Mouse (Mus musculus) fibroblast of lung, adult 2 months (primary cell): ENCODE results near the gene Heatr5a.

ENCODE experiments used
- DNase-seq: peaks from one replicate; pipeline ENCODE4 v3.0.0-alpha.2; 2011; ENCODE audit warnings: low read depth

The Heatr5a gene

DNA sequence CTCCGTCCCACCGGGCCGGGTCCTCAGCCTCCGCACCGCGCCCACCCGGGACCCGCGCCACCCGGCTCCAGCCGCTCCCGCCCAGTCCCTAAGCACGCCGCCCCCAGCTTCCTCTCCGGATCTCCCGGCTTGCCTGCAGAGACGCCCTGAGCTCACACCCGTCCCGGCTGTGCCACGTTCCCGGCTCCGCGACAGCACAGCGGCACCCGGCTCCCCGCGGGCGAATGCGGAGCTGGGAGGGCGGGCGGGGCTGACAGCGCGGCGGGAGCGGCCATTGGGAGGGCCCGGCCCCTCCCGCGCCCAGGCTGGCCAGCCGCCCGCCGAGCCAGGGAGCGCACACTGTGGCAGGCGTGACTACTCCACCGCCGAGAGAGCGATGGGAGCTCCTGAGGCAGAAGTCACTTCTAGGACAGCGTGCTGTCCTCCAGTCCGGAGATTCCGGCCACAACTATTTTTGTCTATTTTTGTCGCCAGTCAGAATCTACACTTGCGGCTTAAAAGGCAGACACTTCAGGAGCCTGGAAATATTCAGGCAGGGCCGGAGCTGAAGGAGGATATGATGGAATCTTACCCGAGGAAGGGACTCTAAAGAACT is at the start of gene Heatr5a:
Gene Heatr5a, minus strand, starts transcription at position 252 of the 595 bp plus-strand sequence.
- peak; percentile 54 for DNase-seq

DNA sequence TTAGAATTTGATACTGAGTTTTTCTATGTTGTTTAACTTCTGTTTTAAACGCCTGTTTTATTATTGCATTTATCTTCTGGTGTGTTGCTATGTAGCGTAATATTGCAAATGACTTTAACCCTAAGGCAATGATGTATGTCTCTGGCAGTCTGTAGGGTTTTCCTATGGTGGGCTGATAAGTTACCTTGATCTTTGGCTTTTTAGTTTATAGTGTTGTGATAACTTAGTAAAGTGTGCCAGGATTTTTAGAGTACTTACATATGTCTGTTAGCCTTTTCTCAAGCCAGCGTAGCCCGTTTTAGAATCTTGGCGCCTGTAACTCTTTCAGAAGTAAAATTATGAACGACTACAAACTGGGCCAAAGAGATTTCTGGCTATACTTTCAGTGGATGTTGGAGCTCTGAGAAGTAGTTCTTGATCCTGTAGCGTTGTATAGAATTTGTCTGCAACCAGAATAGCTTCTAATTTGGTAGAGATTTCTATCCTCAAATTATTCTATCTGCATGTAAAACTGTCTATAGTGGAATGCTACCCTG is 43.4 kb upstream of the Heatr5a start:
- DNase-seq, result no peak

GRCm38 (mm10) chr12:52014044-52014443 is 42.9 kb upstream of the Heatr5a start:
- no peak for DNase-seq

DNA sequence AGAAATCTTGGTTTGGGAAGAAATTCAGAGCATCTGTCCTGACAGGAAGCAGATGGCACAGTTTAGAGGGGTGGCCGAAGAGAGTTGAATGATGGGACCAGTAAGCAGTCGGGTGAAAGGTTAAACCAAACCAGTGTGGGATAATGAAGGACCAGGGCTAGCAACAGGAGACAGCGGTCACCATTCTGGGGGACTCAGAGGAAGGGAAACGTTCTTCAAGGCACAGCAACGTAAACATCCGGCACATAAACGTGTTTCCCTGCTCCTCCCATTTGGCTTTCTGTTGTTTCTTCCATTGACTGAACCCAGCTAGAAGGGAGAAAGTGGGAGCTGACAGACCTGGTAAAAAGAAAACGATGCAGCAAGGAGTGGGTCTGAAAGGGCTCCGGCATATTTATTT is 42.2 kb upstream of the Heatr5a start:
- no peak for DNase-seq

DNA sequence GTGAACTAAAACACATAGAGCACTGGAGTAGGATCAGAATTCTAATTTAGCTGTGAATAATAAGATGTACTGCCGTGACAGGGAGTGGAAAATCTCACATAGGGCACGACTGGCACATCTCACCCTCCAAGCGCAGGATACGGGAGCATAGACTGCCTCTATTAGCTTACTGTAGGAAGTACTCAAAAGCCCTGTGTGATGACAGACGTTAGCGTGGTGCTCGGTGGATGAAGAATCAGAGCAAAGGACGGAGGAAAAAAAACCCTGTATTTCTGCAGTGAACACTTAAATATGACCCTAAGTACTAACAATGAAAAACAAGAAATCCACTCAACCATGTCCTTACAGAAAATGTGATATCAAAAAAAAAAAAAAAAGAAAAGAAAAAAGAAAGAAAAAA is 41.0 kb upstream of the Heatr5a start:
- DNase-seq, result no peak

GRCm38 (mm10) chr12:52010630-52010961 is 39.5 kb upstream of the Heatr5a start:
- no peak for DNase-seq

DNA sequence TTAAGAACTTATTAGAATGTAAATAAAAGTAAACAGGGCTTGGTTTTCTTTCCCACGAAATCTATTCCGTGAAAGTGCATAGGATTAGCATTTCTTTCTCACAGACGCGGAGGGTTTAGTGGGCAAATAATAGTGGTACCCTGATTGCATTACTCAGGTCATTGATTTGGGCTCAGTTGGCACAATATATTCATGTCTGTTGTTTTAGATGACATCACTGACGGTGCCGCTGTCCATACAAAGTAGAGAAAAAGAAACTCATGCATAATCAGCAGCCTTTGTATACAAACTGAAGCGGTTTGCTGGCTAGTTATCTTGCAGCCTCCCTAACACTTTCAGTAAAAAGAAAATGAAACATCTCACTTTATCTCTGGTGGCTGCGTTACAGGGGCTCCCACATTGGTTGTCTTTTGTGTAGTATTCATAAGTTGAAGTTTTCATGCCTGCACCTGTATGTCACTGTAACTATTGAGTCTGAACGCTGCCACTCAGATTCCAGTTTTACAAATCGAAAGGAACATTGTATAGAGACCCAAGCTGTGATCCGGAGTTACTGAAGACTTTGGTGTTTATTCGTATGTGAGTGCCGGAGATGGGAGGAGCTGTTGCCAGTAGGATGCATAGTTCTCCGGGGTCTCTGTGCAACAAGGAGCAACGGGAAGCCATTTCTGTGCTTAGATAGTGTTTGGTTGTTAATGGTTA is 39.0 kb upstream of the Heatr5a start:
- no peak for DNase-seq

DNA sequence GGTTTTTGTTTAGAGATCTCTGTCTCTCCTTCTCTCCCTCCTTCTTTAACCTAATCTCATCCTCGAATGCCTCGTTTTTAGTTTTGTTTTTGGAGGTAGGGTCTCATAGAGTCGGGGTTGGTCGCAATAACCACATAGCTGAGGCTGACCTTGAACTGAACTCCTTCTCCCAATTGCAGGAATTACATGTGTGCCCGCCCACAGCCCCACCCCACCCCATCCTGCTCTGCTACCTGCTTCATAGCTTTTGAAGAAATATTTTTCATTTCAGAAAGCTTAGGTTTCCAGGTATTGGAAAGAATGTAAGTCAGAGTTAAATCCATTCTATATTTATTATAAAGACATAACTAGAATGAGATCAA is 35.5 kb upstream of the Heatr5a start:
- no peak for DNase-seq

DNA sequence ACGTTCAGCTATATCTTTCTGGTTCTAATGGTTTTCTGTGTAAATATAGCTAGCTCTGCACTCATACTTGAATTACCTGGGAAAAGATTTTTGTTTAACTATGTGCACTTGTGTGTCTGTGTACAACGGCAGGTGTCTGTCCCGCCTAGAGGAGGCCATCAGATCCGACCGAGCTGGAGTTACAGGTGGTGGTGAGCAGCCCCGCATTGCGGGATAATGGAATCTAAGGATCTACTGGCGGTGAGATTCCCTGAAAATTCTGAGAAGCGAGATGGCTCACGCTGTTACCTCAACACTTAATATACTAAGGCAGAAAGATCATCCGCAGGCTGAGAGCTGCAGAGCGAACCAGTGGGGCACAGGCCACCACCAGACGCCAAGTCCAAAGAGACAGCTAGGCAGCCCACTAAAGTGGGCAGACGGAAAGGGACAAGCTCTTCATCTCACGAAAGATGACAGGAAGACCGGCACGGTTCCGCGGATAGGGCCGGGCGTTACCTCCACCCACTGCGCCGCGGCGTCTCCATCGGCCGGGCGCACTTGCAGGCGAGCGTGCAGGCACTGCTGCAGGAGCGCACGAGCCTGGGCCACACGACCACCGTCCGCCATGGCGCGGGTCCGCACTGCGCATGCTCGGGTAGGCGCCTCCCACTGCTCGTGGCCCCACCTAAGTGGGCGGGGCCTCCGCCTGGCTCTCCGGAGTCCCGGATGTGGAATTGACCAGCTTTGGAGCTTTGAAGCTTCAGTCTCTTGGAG is 34.9 kb upstream of the Heatr5a start, which contains the start of gene Dtd2:
Gene Dtd2, minus strand, starts transcription at position 625 of the 756 bp plus-strand sequence.
- peak; percentile 62 for DNase-seq

- no peak for DNase-seq
These were observed 31.6 kb upstream of the Heatr5a start for GRCm38 (mm10) chr12:52002746-52003145.

- DNase-seq, result peak; percentile 61
These were observed 30.4 kb upstream of the Heatr5a start for GRCm38 (mm10) chr12:52001544-52001943.

DNA sequence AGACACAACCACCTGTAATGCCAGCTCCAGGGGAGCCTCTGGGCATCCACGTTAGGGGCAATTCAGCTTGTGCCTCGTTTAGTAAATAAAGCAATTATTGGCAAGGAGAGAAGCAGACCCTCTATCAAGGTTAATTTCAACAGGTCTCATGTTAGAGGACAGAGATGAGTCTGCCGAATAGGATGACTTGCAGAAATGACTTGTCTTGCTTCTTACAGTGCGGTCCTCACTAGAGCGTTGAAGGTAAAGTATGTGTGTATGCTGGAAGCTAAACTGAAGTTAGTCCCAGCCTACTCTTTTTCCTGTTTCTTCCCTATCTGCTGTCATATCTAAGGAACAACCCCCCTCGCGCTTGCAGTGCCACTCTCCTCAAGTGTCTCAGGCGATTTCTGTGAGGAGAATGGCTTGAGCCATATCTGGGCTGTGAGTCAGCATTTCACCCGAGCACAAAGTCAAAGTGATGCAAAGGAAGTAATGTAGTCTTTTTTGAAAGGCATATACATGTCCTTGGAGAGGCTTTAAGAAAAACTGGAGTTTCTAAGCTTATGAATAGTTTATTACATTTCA is 27.3 kb upstream of the Heatr5a start:
- DNase-seq, result no peak

DNA sequence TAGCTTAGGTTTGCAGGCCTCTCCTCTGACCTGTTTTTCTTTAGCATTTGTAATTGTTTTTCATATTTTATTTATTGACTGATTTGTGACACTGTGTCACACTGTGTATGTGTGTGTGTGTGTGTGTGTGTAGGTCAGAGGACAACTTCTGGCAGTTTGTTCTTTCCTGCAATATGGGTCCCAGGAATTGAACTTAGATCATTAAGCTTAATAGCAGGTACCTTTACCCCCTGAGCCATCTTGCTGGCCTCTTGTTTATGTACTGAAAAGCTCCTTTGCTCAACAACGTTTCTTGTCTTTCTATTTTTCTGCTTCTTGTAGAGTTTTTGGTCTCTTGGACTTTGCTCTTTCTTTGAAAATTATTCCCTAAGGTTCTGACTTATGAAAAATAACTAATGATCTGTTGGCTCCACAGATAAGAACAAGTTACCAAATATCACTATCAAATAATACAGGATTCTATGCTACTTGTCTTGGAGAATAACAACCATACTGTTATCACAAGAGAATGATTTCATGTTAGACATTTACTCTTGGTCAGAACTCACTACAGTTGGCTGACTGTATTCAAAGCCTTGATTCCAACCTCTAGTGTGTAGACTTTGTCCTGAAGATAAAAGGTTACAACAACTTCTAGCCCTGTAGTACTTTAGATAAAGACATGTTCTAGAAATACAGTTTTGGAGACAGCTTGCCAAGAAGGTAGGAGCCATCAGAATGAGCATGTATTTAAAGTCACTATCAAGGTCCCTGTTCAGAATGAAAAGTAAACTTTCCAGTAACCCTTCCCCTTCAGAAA is 24.8 kb upstream of the Heatr5a start:
- DNase-seq, result no peak

DNA sequence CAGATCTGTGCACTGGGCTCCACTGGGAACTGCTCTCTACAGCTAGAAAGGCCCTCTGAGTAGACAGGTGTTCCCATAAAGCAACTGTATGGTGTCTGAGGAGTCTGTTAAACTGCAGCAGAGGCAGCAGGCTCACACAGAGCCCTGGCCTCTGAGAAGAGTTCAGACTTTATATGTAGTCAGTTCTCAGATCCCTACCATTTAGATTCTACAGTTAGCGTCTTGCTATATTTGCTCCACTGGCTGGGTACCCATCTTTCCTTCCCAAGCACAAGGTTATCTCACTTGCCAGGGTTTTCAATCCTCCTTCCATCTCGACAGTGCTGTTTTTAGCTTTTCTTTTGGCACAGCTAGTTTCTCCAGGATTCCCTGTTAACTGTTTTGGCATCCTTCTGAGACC is 19.5 kb upstream of the Heatr5a start:
- no peak for DNase-seq

- peak; percentile 63 for DNase-seq
These were observed 17.4 kb upstream of the Heatr5a start for GRCm38 (mm10) chr12:51988536-51988935.

- no peak for DNase-seq
These were observed 14.7 kb upstream of the Heatr5a start for GRCm38 (mm10) chr12:51985826-51986225.

DNA sequence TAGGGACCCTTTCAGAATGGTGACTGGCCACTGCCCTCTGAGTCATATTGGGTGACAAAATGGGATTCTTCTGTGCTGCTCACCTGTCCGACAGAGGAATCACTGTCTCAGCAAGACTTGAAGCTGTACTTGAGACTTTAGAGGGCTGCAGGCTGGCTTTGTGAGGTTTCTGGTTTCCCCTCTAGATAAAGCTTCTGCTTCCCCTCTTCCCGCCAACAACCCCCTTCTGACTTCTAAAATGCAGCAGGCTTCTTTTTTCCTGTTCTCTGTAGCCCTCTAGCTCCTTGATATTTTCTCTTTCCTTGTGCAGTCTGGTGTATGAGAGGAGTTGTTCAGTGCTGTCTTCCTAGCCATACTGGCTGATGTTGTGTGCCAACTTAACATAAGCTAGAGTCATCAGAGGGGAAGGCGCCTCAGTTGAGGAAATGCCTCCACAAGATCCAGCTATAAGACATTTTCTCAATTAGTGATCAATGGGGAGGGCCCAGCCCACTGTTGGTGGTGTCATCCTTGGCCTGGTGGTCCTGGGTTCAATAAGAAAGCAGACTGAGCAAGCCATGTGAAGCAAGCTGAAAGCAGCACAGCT is 14.1 kb upstream of the Heatr5a start:
- no peak for DNase-seq

DNA sequence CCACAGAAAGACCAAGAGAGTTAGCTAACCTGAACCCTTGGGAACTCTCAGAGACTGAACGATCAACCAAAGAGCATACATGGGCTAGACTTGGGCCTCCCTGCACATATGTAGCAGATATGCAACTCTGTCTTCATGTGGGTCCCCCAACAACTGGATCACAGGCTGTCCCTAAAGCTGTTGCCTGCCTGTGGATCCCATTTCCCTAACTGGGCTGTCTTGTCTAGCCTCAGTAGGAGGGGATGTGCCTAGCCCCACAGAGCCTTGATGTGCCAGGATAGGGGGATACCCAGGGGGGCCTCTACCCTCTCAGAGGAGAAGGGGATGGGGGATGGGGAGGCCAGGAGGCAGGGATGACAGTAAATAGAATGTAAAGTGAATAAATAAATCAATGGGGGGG is 12.5 kb upstream of the Heatr5a start:
- no peak for DNase-seq

DNA sequence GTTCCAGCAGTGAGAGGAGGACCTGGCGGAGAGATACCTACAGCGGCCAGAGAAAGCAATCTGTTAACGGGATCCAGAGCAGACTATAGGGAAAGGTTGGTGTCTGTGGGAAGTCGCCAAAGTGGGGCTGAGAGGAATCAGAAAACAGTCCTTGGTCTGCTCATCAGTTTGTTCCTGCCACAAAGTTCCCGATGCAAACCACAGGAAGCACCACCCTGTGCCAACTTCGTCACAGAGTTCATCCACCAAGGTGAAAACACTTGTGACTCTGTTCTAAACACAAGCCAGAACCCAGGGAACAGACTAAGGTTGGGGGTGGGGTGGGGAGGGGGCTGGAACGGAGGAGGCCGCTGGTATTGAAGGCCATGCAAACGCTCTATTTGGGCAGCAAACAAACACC is 5.4 kb upstream of the Heatr5a start:
- no peak for DNase-seq

DNA sequence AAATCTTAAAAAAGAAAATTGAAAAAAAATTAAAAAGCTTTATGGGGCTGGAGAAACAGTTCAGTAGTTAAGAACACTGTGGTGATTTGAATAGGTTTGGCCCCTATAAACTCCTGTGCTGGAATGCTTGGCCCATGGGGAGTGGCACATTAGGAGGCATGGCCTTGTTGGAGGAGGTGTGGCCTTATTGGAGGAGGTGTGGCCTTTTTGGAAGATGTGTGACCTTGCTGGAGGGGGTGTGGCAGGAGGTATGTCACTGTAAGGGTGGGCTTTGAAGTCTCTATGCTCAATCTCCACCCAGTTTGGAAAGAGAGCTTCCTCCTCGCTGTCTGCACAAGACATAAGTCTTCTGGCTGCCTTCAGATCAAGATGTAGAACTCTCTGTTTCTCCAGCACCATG is 3.3 kb upstream of the Heatr5a start:
- DNase-seq, result no peak

GRCm38 (mm10) chr12:51972269-51973065 is 1.3 kb upstream of the Heatr5a start:
- no peak for DNase-seq
